Mouse (Mus musculus) heart, postnatal 0 days (tissue): Measurements from ENCODE around the gene Ntm.

Experiments
- CTCF ChIP-seq: IDR thresholded peaks from 2 replicates; pipeline ENCODE4 v1.5.1; 2016; ENCODE audit warnings: antibody characterized with exemption, control low read depth, low read depth
- EP300 ChIP-seq: IDR thresholded peaks from 2 replicates; pipeline ENCODE4 v1.6.1; 2016; ENCODE audit warnings: antibody characterized with exemption, low read depth

GRCm38 (mm10) chr9:29215241-29215640 is 747.7 kb downstream of the Ntm start:
- TF ChIP-seq CTCF, result no peak
- TF ChIP-seq EP300, result no peak
